Mouse (Mus musculus): ENCODE measurements at regions not wholly inside any gene's neighbourhood (a gene's known extent, or its start where the extent isn't known, plus 50 kb on each side); places are given as distances from the start of the nearest gene placed in this dataset.

- TF ChIP-seq USF1 (IDR thresholded peaks at IDR 0.05; ENCODE audit: low read depth): no peak
- no peak for TF ChIP-seq POLR2A (IDR thresholded peaks at IDR 0.05; ENCODE audit: insufficient read length, low read depth)
- TF ChIP-seq REST (IDR thresholded peaks at IDR 0.05; ENCODE audit: insufficient read depth, insufficient read length): no peak
- no peak for TF ChIP-seq E2F4 (IDR thresholded peaks at IDR 0.05; ENCODE audit: insufficient read depth)
- no peak for TF ChIP-seq MYOD1 (IDR thresholded peaks at IDR 0.05; ENCODE audit: control insufficient read depth in 1 of 3, insufficient read length in 2 of 3, low read depth in 2 of 3)
- no peak for TF ChIP-seq TCF12 (IDR thresholded peaks at IDR 0.05; ENCODE audit: insufficient read depth, poor library complexity, severe bottlenecking)
- no peak for TF ChIP-seq MYOG (IDR thresholded peaks at IDR 0.05; ENCODE audit: control insufficient read depth in 1 of 3, insufficient read depth in 1 of 3, insufficient read length in 2 of 3, low read depth in 2 of 3)
- no peak for TF ChIP-seq CEBPB (IDR thresholded peaks at IDR 0.05; ENCODE audit: insufficient read depth, poor library complexity, severe bottlenecking)
Measured at GRCm38 (mm10) chr11:112952356-112952755, 170.3 kb downstream of the Sox9 start.

All from myocyte (in vitro differentiated cells).